Mouse (Mus musculus) kidney, embryonic 14.5 days (tissue): ENCODE results near the gene Sh3bp1. TPM values are rescaled to one million over a fixed set of nuclear protein-coding genes. Genes with fewer than 3 reads are reported as not detected.
"Not testable (repeated sequence)": the region's sequence is repeated elsewhere in the genome, so short reads cannot be mapped to it uniquely, and the experiment has no call there.

Experiments used
- ATAC-seq: fragments of 200-750 bp; cut with Nextera tagmentation; 2 replicates; pipeline ENCODE4 v1.8.0; 2017; ENCODE audit warnings: moderate number of reproducible peaks, mild to moderate bottlenecking, moderate TSS enrichment, moderate library complexity; ENCODE audit not compliant: low FRiP score, low TSS enrichment
- H3K27ac ChIP-seq: fragments of 300-500 bp; sonication (generic); 2 replicates; pipeline ENCODE4 v1.5.1; 2014; ENCODE audit warnings: low read depth, mild to moderate bottlenecking, low read length, moderate library complexity, mixed read lengths
- H3K27me3 ChIP-seq: fragments of 300-500 bp; sonication (generic); 2 replicates; pipeline ENCODE4 v1.6.1; 2014; ENCODE audit warnings: mild to moderate bottlenecking, low read length; ENCODE audit not compliant: control insufficient read depth, insufficient read depth
- H3K36me3 ChIP-seq: fragments of 300-500 bp; sonication (generic); 2 replicates; pipeline ENCODE4 v1.6.1; 2014; ENCODE audit warnings: low read length, mixed read lengths; ENCODE audit not compliant: control insufficient read depth, insufficient read depth
- H3K4me1 ChIP-seq: fragments of 300-500 bp; sonication (generic); 2 replicates; pipeline ENCODE4 v1.6.1; 2014; ENCODE audit warnings: low read length, mixed read lengths; ENCODE audit not compliant: control insufficient read depth, insufficient read depth
- H3K4me2 ChIP-seq: fragments of 300-500 bp; sonication (generic); replicated peaks from 2 replicates; pipeline ENCODE4 v1.6.1; 2014; ENCODE audit warnings: low read depth, mild to moderate bottlenecking, low read length
- H3K4me3 ChIP-seq: fragments of 300-500 bp; sonication (generic); 2 replicates; pipeline ENCODE4 v1.5.1; 2014; ENCODE audit warnings: mild to moderate bottlenecking, low read length
- H3K9ac ChIP-seq: fragments of 300-500 bp; sonication (generic); 2 replicates; pipeline ENCODE4 v1.6.1; 2014; ENCODE audit warnings: low read depth, mild to moderate bottlenecking, low read length, moderate library complexity
- H3K9me3 ChIP-seq: fragments of 300-500 bp; sonication (generic); 2 replicates; pipeline ENCODE4 v1.6.1; 2016; ENCODE audit warnings: low read length; ENCODE audit not compliant: control insufficient read depth
- WGBS: fragments of 180-500 bp; shearing (Covaris S2); extraction: QIAGEN DNeasy Blood & Tissue Kit; methylation state at CpG from one replicate; pipeline ENCODE4 v1.1.7; 2014; 5-methylcytosine and 5-hydroxymethylcytosine counted together
- polyA plus RNA-seq: library from polyadenylated mRNA; unstranded; fragments of >200 nt; fragmentation: Nextera tagmentation; extraction: Ambion mirVana; gene quantifications from 2 replicates; pipeline ENCODE4 v1.2.1, GENCODE M21; 2014

Gene Sh3bp1
- polyA plus RNA-seq, 1 experiment from 2014 or later: 38.5 TPM

GRCm38 (mm10) chr15:78875537-78875936 is 24.0 kb upstream of the Sh3bp1 start:
- Histone ChIP-seq H3K27ac (peak overlapping the region; percentile 99), H3K36me3 (peaks cover 8% of the 10 kb centered on the region), H3K9me3 (no peaks in the 10 kb centered on the region), H3K9ac (no peak overlapping the region), H3K4me1 (peaks cover 12% of the 10 kb centered on the region), H3K27me3 (no peaks in the 10 kb centered on the region), H3K4me3 (no peak overlapping the region; the same call in 1 of the 2 replicates), H3K4me2 (peak overlapping the region; percentile 46)
- 77% methylated on average over 5 of the region's 5 CpGs for WGBS
- no peak for ATAC-seq

- peaks cover 12% of the 10 kb centered on the region for H3K4me1 ChIP-seq
- 4% methylated on average over 17 of the region's 17 CpGs for WGBS
- peak overlapping the region; percentile 89 for H3K9ac ChIP-seq
- ATAC-seq: peak; percentile 7; the same call in 1 of the 2 replicates
- peaks cover 16% of the 10 kb centered on the region for H3K36me3 ChIP-seq
- H3K4me2 ChIP-seq: peak overlapping the region; percentile 46
- peak overlapping the region; percentile 99 for H3K27ac ChIP-seq
- H3K4me3 ChIP-seq: peak overlapping the region; percentile 69
- H3K9me3 ChIP-seq: no peaks in the 10 kb centered on the region
- no peaks in the 10 kb centered on the region for H3K27me3 ChIP-seq
Measured at GRCm38 (mm10) chr15:78876258-78876696, 23.3 kb upstream of the Sh3bp1 start.

- H3K9me3 ChIP-seq: no peaks in the 10 kb centered on the region
- peak; percentile 91 for ATAC-seq
- peaks cover 12% of the 10 kb centered on the region for H3K4me1 ChIP-seq
- no peaks in the 10 kb centered on the region for H3K27me3 ChIP-seq
- peak within 1 kb of the TSS; percentile 89 for H3K9ac ChIP-seq
- peaks cover 25% of the 10 kb centered on the region for H3K36me3 ChIP-seq
- peak within 1 kb of the TSS; percentile 69 for H3K4me3 ChIP-seq
- WGBS: under 1% methylated on average over 66 of the region's 95 CpGs
- H3K27ac ChIP-seq: peak within 1 kb of the TSS; percentile 99
- H3K4me2 ChIP-seq: peak within 1 kb of the TSS; percentile 92
Measured at GRCm38 (mm10) chr15:78876991-78877809, 22.4 kb upstream of the Sh3bp1 start, which contains the start of gene Gga1. Gene Gga1, plus strand, starts transcription at chr15:78877190.

DNA sequence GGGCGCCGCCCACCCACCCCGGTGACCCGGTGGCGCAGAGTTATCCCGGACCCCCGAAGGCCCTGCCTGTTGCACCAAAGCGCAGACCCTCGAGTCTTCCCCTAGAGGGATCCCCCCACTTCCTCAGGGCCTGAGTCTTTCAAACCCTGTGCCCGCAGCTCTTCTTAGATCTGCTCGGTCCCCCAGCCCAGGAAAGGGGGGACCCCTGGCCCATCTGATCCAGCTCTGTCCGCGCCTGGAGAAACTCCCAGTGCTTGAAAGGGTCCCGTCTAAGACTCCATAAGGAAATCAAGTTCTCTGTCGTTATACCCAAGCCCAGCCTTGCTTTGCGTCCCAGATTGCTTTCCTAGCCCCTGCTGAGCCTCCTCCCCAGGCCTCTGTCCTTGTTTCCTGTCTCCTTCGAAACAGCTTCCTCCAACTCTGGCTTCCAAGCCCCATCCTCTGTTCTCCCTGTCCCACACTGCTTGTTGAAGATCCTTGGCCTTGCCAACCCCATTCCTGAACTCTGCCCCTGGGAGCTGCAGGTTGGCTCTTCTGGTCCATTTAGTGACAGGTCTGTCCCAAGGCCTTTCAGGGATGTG is 21.7 kb upstream of the Sh3bp1 start:
- H3K4me1 ChIP-seq: peaks cover 12% of the 10 kb centered on the region
- H3K4me2 ChIP-seq: peak overlapping the region; percentile 92
- peak overlapping the region; percentile 69 for H3K4me3 ChIP-seq
- no peaks in the 10 kb centered on the region for H3K9me3 ChIP-seq
- ATAC-seq: no peak; the same call in 1 of the 2 replicates
- WGBS: under 1% methylated on average over 17 of the region's 17 CpGs
- peaks cover 31% of the 10 kb centered on the region for H3K36me3 ChIP-seq
- peak overlapping the region; percentile 99 for H3K27ac ChIP-seq
- no peaks in the 10 kb centered on the region for H3K27me3 ChIP-seq
- H3K9ac ChIP-seq: peak overlapping the region; percentile 89

DNA sequence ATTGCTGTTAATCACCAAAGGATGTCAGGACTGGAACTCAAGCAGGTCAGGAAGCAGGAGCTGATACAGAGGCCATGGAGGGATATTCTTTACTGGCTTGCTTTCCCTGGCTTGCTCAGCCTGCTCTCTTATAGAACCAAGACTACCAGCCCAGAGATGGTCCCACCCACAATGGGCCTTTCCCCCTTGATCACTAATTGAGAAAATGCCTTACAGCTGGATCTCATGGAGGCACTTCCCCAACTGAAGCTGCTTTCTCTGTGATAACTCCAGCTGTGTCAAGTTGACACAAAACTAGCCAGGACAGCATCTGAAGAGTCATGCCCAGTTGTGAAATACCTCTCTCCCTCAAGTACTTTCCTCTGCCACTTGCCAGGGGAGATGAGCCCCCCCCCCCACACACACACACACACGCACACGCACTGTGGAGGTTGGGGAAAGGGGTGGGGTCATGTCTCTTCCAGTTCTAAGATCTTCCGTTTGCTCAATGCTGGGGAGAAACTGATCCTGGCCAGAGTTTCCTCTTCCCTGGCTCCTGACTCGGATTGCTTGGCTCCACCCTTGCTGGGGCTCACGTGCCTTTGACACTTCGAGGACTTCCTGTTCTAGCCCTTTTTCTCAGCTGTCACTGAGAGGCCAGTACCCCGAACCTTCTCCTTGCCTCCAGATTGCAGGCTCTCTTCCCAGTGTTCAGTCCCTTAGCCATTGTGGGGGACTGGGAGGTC is 20.6 kb upstream of the Sh3bp1 start:
- H3K36me3 ChIP-seq: peaks cover 41% of the 10 kb centered on the region
- H3K27me3 ChIP-seq, H3K4me2 ChIP-seq, ATAC-seq, H3K4me3 ChIP-seq, H3K9ac ChIP-seq, H3K9me3 ChIP-seq: not testable (repeated sequence)
- WGBS: 36% methylated on average over 7 of the region's 7 CpGs
- H3K4me1 ChIP-seq: peaks cover 12% of the 10 kb centered on the region
- 0 out of 2 replicates have a peak overlapping the region, but pooled peaks have one; percentile 48 for H3K27ac ChIP-seq

DNA sequence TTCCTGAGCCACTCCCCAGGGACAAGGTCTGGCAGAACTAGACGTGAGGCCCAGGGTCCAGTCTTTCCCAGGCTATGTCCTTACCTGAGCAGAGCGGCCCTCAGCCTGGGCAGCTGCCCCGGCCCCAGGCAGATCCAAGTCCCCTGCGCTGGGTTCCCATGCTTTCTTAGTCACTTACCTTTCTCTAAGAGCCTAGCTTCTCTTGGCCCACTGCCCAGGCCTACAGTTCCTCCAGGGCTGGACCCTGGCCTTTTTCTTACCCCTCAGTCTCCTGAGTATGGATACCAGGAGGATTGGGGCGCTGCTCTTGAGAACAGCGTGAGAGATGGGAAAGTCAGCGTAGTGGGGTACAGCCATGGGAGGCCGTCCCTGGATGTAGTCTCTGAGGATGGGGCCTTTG is 19.1 kb upstream of the Sh3bp1 start:
- no peak for ATAC-seq
- H3K4me2 ChIP-seq: no peak overlapping the region
- peaks cover 53% of the 10 kb centered on the region for H3K36me3 ChIP-seq
- no peak overlapping the region; the same call in 1 of the 2 replicates for H3K27ac ChIP-seq
- 89% methylated on average over 8 of the region's 8 CpGs for WGBS
- no peaks in the 10 kb centered on the region for H3K9me3 ChIP-seq
- peaks cover 12% of the 10 kb centered on the region for H3K4me1 ChIP-seq
- H3K4me3 ChIP-seq: no peak overlapping the region
- peak overlapping the region; percentile 18; the same call in 1 of the 2 replicates for H3K9ac ChIP-seq
- H3K27me3 ChIP-seq: no peaks in the 10 kb centered on the region

DNA sequence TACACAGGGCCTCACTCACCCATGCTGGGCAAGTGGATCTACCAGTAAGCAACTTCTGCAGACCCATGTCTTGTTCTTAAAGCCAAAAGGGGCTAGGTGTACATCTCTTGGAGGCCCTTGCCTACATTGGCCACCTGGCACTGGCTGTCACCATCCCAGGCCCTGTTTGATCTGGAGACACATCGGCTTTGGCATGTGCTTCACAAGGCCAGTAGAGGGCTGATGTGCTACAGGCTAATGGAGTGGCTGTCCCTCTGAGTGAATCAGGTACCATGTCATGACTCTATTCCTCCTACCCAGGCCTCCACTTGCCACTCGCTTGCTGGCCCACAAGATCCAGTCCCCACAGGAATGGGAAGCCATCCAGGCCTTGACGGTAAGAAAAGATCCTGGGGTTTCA is 17.7 kb upstream of the Sh3bp1 start:
- Histone ChIP-seq H3K27me3 (no peaks in the 10 kb centered on the region), H3K9ac (no peak overlapping the region), H3K4me1 (peaks cover 12% of the 10 kb centered on the region), H3K27ac (no peak overlapping the region), H3K36me3 (peaks cover 67% of the 10 kb centered on the region), H3K9me3 (no peaks in the 10 kb centered on the region), H3K4me2 (no peak overlapping the region), H3K4me3 (no peak overlapping the region)
- 83% methylated on average over 3 of the region's 3 CpGs for WGBS
- no peak for ATAC-seq

GRCm38 (mm10) chr15:78889401-78889853 is 10.1 kb upstream of the Sh3bp1 start:
- Histone ChIP-seq H3K27me3 (no peaks in the 10 kb centered on the region), H3K9me3 (no peaks in the 10 kb centered on the region), H3K4me2 (no peak overlapping the region), H3K4me3 (no peak overlapping the region), H3K36me3 (peaks cover 79% of the 10 kb centered on the region), H3K4me1 (peaks cover 36% of the 10 kb centered on the region), H3K27ac (no peak overlapping the region), H3K9ac (no peak overlapping the region)
- 30% methylated on average over 13 of the region's 13 CpGs for WGBS
- ATAC-seq: peak; percentile 26; the same call in 1 of the 2 replicates
